Mouse (Mus musculus): ENCODE measurements around the gene Rbfox3. TPM values are rescaled to one million over a fixed set of nuclear protein-coding genes. Genes with fewer than 3 reads are reported as not detected.

Rbfox3 gene
- polyA plus RNA-seq, 1 experiment from 2014 or later, result 6.9 TPM

DNA sequence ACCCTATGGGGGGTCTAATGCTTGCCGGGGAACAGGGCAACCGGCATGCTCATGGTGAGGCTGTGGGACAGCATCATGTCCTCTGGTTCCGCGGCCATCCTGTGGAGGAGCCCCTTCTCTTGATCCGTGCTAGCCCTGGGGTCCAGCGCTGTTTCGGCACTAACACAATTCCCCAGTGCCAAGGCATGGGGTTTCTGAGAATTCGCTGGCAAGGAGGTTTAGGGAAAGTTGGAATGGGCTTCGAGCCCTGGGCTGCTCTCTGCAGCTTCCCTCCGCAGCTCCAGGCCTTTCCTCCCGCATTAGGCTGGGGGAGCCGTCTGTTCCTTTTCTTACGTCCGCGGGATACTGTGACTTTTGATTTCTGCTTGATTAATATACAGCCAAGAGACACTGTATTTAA lies 334.1 kb downstream of the Rbfox3 start:
- no peak overlapping the region for H3K27ac ChIP-seq (ENCODE audit: low read depth, low read length)
- no peak overlapping the region for H3K4me2 ChIP-seq (ENCODE audit: low read depth, low read length, severe bottlenecking)
- no peak for DNase-seq (ENCODE audit: low spot score)
- H3K27me3 ChIP-seq (ENCODE audit: control insufficient read depth, insufficient read depth, low read length), result peaks cover 3% of the 10 kb centered on the region; the same call in 1 of the 2 replicates
- no peaks in the 10 kb centered on the region for H3K9me3 ChIP-seq (ENCODE audit: control insufficient read depth, low read length)
- no peaks in the 10 kb centered on the region for H3K36me3 ChIP-seq (ENCODE audit: control insufficient read depth, insufficient read depth, low read length)
- peaks cover 4% of the 10 kb centered on the region; the same call in 1 of the 2 replicates for H3K4me1 ChIP-seq (replicated peaks; ENCODE audit: control insufficient read depth, insufficient read depth, low read length)
- 64% methylated on average over 15 of the region's 15 CpGs for WGBS
- H3K4me3 ChIP-seq (ENCODE audit: low read depth, low read length), result no peak overlapping the region
- H3K9ac ChIP-seq (ENCODE audit: low read length), result no peak overlapping the region
- ATAC-seq (replicated peaks; ENCODE audit: low FRiP score), result no peak

GRCm38 (mm10) chr11:118576611-118577010 lies 334.8 kb downstream of the Rbfox3 start:
- no peak overlapping the region for H3K9ac ChIP-seq (ENCODE audit: low read length)
- no peak for ATAC-seq (replicated peaks; ENCODE audit: low FRiP score)
- no peaks in the 10 kb centered on the region for H3K36me3 ChIP-seq (ENCODE audit: control insufficient read depth, insufficient read depth, low read length)
- 56% methylated on average over 8 of the region's 8 CpGs for WGBS
- H3K9me3 ChIP-seq (ENCODE audit: control insufficient read depth, low read length), result no peaks in the 10 kb centered on the region
- H3K4me2 ChIP-seq (ENCODE audit: low read depth, low read length, severe bottlenecking), result no peak overlapping the region
- no peak overlapping the region for H3K27ac ChIP-seq (ENCODE audit: low read depth, low read length)
- H3K27me3 ChIP-seq (ENCODE audit: control insufficient read depth, insufficient read depth, low read length), result peaks cover 6% of the 10 kb centered on the region
- DNase-seq (ENCODE audit: low spot score), result no peak
- H3K4me3 ChIP-seq (ENCODE audit: low read depth, low read length), result no peak overlapping the region
- peaks cover 4% of the 10 kb centered on the region; the same call in 1 of the 2 replicates for H3K4me1 ChIP-seq (replicated peaks; ENCODE audit: control insufficient read depth, insufficient read depth, low read length)

- Histone ChIP-seq H3K36me3 (ENCODE audit: control insufficient read depth, insufficient read depth, low read length) (no peaks in the 10 kb centered on the region), H3K27ac (ENCODE audit: low read depth, low read length) (no peak overlapping the region), H3K27me3 (ENCODE audit: control insufficient read depth, insufficient read depth, low read length) (peaks cover 28% of the 10 kb centered on the region), H3K9me3 (ENCODE audit: control insufficient read depth, low read length) (no peaks in the 10 kb centered on the region), H3K4me3 (ENCODE audit: low read depth, low read length) (no peak overlapping the region), H3K9ac (ENCODE audit: low read length) (no peak overlapping the region), H3K4me1 (replicated peaks; ENCODE audit: control insufficient read depth, insufficient read depth, low read length) (peaks cover 4% of the 10 kb centered on the region; the same call in 1 of the 2 replicates), H3K4me2 (ENCODE audit: low read depth, low read length, severe bottlenecking) (no peak overlapping the region)
- 82% methylated on average over 5 of the region's 5 CpGs for WGBS
- ATAC-seq (replicated peaks; ENCODE audit: low FRiP score), result no peak
- DNase-seq (ENCODE audit: low spot score), result no peak
Measured at GRCm38 (mm10) chr11:118574418-118574817, 337.0 kb downstream of the Rbfox3 start.

- no peaks in the 10 kb centered on the region for H3K9me3 ChIP-seq (ENCODE audit: control insufficient read depth, low read length)
- H3K9ac ChIP-seq (ENCODE audit: low read length), result no peak overlapping the region
- ATAC-seq (replicated peaks; ENCODE audit: low FRiP score) (no peak), DNase-seq (ENCODE audit: low spot score) (peak; percentile 87)
- no peak overlapping the region for H3K4me2 ChIP-seq (ENCODE audit: low read depth, low read length, severe bottlenecking)
- H3K4me3 ChIP-seq (ENCODE audit: low read depth, low read length), result no peak overlapping the region
- H3K27me3 ChIP-seq (ENCODE audit: control insufficient read depth, insufficient read depth, low read length), result peaks cover 36% of the 10 kb centered on the region
- H3K4me1 ChIP-seq (replicated peaks; ENCODE audit: control insufficient read depth, insufficient read depth, low read length), result peaks cover 4% of the 10 kb centered on the region; the same call in 1 of the 2 replicates
- no peaks in the 10 kb centered on the region for H3K36me3 ChIP-seq (ENCODE audit: control insufficient read depth, insufficient read depth, low read length)
- WGBS, result 0% methylated on average over 3 of the region's 3 CpGs
- H3K27ac ChIP-seq (ENCODE audit: low read depth, low read length), result no peak overlapping the region
Measured at GRCm38 (mm10) chr11:118573569-118573968, 337.8 kb downstream of the Rbfox3 start.

- H3K9me3 ChIP-seq (ENCODE audit: control insufficient read depth, low read length), result no peaks in the 10 kb centered on the region
- no peak for DNase-seq (ENCODE audit: low spot score)
- H3K4me3 ChIP-seq (ENCODE audit: low read depth, low read length), result no peak overlapping the region
- H3K27me3 ChIP-seq (ENCODE audit: control insufficient read depth, insufficient read depth, low read length), result peaks cover 42% of the 10 kb centered on the region
- WGBS, result 66% methylated on average over 7 of the region's 7 CpGs
- no peak for ATAC-seq (replicated peaks; ENCODE audit: low FRiP score)
- no peak overlapping the region for H3K9ac ChIP-seq (ENCODE audit: low read length)
- H3K36me3 ChIP-seq (ENCODE audit: control insufficient read depth, insufficient read depth, low read length), result no peaks in the 10 kb centered on the region
- H3K4me1 ChIP-seq (replicated peaks; ENCODE audit: control insufficient read depth, insufficient read depth, low read length), result peaks cover 4% of the 10 kb centered on the region; the same call in 1 of the 2 replicates
- no peak overlapping the region for H3K27ac ChIP-seq (ENCODE audit: low read depth, low read length)
- no peak overlapping the region for H3K4me2 ChIP-seq (ENCODE audit: low read depth, low read length, severe bottlenecking)
Measured at GRCm38 (mm10) chr11:118573000-118573399, 338.4 kb downstream of the Rbfox3 start.

- ATAC-seq (replicated peaks; ENCODE audit: low FRiP score) (no peak), DNase-seq (ENCODE audit: low spot score) (no peak)
- Histone ChIP-seq H3K9ac (ENCODE audit: low read length) (no peak overlapping the region), H3K4me1 (replicated peaks; ENCODE audit: control insufficient read depth, insufficient read depth, low read length) (peaks cover 4% of the 10 kb centered on the region; the same call in 1 of the 2 replicates), H3K27me3 (ENCODE audit: control insufficient read depth, insufficient read depth, low read length) (peaks cover 51% of the 10 kb centered on the region), H3K4me3 (ENCODE audit: low read depth, low read length) (peak overlapping the region; percentile 15; the same call in 1 of the 2 replicates), H3K36me3 (ENCODE audit: control insufficient read depth, insufficient read depth, low read length) (no peaks in the 10 kb centered on the region), H3K27ac (ENCODE audit: low read depth, low read length) (no peak overlapping the region), H3K4me2 (ENCODE audit: low read depth, low read length, severe bottlenecking) (no peak overlapping the region; the same call in 1 of the 2 replicates), H3K9me3 (ENCODE audit: control insufficient read depth, low read length) (no peaks in the 10 kb centered on the region)
- under 1% methylated on average over 27 of the region's 27 CpGs for WGBS
Measured at GRCm38 (mm10) chr11:118570164-118570563, 341.2 kb downstream of the Rbfox3 start.

DNA sequence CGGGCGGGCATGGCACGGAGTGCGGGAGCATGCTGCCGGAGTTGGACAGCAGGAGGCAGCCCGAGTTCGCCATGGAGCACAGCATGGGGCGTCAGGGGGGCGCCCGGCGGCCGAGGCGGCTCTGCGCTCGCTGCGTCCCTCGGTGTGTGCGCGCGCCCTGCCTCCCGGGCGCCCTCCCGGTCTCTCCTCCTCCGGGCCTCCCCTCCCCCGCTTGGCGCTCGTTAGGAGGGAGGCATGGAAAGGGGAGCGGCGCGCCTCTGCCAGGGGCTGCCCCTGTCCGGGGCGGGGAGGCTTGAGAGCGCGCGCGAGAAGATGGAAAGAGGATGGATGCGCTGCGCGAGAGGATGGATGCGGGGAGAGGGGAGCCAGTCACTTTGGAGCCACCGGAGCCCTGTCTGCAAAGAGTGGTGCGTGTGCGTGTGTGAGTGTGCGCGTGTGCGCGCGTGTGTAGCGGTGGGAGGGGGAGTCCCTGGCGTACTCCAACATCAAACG lies 341.8 kb downstream of the Rbfox3 start:
- Histone ChIP-seq H3K27ac (ENCODE audit: low read depth, low read length) (no peak overlapping the region), H3K9me3 (ENCODE audit: control insufficient read depth, low read length) (no peaks in the 10 kb centered on the region), H3K9ac (ENCODE audit: low read length) (no peak overlapping the region), H3K4me1 (replicated peaks; ENCODE audit: control insufficient read depth, insufficient read depth, low read length) (peaks cover 4% of the 10 kb centered on the region; the same call in 1 of the 2 replicates), H3K27me3 (ENCODE audit: control insufficient read depth, insufficient read depth, low read length) (peaks cover 51% of the 10 kb centered on the region), H3K4me2 (ENCODE audit: low read depth, low read length, severe bottlenecking) (peak overlapping the region; percentile 31), H3K36me3 (ENCODE audit: control insufficient read depth, insufficient read depth, low read length) (no peaks in the 10 kb centered on the region), H3K4me3 (ENCODE audit: low read depth, low read length) (peak overlapping the region; percentile 15)
- WGBS, result under 1% methylated on average over 51 of the region's 51 CpGs
- ATAC-seq (replicated peaks; ENCODE audit: low FRiP score) (no peak), DNase-seq (ENCODE audit: low spot score) (no peak)

GRCm38 (mm10) chr11:118563877-118564276 lies 347.5 kb downstream of the Rbfox3 start:
- Histone ChIP-seq H3K36me3 (ENCODE audit: control insufficient read depth, insufficient read depth, low read length) (no peaks in the 10 kb centered on the region), H3K4me1 (replicated peaks; ENCODE audit: control insufficient read depth, insufficient read depth, low read length) (no peaks in the 10 kb centered on the region), H3K9me3 (ENCODE audit: control insufficient read depth, low read length) (no peaks in the 10 kb centered on the region), H3K4me3 (ENCODE audit: low read depth, low read length) (no peak overlapping the region), H3K27me3 (ENCODE audit: control insufficient read depth, insufficient read depth, low read length) (peaks cover 17% of the 10 kb centered on the region), H3K9ac (ENCODE audit: low read length) (no peak overlapping the region), H3K27ac (ENCODE audit: low read depth, low read length) (no peak overlapping the region), H3K4me2 (ENCODE audit: low read depth, low read length, severe bottlenecking) (no peak overlapping the region)
- WGBS, result 88% methylated on average over 5 of the region's 5 CpGs
- no peak for DNase-seq (ENCODE audit: low spot score)
- no peak for ATAC-seq (replicated peaks; ENCODE audit: low FRiP score)

GRCm38 (mm10) chr11:118562847-118563246 lies 348.6 kb downstream of the Rbfox3 start:
- H3K36me3 ChIP-seq (ENCODE audit: control insufficient read depth, insufficient read depth, low read length), result no peaks in the 10 kb centered on the region
- 88% methylated on average over 4 of the region's 4 CpGs for WGBS
- ATAC-seq (replicated peaks; ENCODE audit: low FRiP score), result no peak

More at GRCm38 (mm10) chr11:118562847-118563246, 348.6 kb downstream of the Rbfox3 start:
- Histone ChIP-seq H3K9me3 (ENCODE audit: control insufficient read depth, low read length) (no peaks in the 10 kb centered on the region), H3K4me1 (replicated peaks; ENCODE audit: control insufficient read depth, insufficient read depth, low read length) (no peaks in the 10 kb centered on the region), H3K4me3 (ENCODE audit: low read depth, low read length) (no peak overlapping the region), H3K9ac (ENCODE audit: low read length) (no peak overlapping the region), H3K27ac (ENCODE audit: low read depth, low read length) (no peak overlapping the region), H3K27me3 (ENCODE audit: control insufficient read depth, insufficient read depth, low read length) (peaks cover 7% of the 10 kb centered on the region), H3K4me2 (ENCODE audit: low read depth, low read length, severe bottlenecking) (no peak overlapping the region)
- no peak for DNase-seq (ENCODE audit: low spot score)

Measured in forebrain, embryonic 11.5 days (tissue).